Mouse (Mus musculus) adipocyte (in vitro differentiated cells): Measurements from ENCODE around the gene Usf3.

ENCODE experiments used
- DNase-seq: peaks from one replicate; pipeline ENCODE4 v3.0.0-alpha.2; 2016; ENCODE audit warnings: low spot score

Gene Usf3

GRCm38 (mm10) chr16:44173966-44174530 is 1.0 kb downstream of the Usf3 start:
- DNase-seq = peak; percentile 61

- DNase-seq = peak; percentile 39
Observed at GRCm38 (mm10) chr16:44175001-44175400, 2.0 kb downstream of the Usf3 start.

GRCm38 (mm10) chr16:44176511-44176910 is 3.5 kb downstream of the Usf3 start:
- no peak for DNase-seq

- DNase-seq = no peak
Observed at GRCm38 (mm10) chr16:44178555-44178954, 5.5 kb downstream of the Usf3 start.

- DNase-seq = no peak
Observed at GRCm38 (mm10) chr16:44182597-44182996, 9.6 kb downstream of the Usf3 start.

DNA sequence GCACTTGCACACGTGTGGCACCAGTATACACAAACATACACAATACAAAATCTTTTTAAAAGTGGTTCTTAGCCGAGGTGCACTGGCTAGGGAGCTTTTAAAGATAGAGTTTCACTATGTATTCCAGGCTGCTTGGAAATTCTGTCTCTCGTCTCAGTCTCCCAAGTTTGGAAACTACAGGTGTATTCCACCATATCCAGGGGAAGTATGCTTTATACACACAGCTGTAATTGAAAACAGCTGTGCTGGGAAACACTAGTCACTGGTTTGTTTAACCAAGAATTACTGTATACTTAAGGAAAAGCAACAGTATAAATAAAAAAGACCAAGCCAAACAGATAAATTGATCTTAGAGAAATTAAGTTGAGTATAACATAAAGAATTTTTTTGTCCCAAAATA is 11.7 kb downstream of the Usf3 start:
- no peak for DNase-seq

DNA sequence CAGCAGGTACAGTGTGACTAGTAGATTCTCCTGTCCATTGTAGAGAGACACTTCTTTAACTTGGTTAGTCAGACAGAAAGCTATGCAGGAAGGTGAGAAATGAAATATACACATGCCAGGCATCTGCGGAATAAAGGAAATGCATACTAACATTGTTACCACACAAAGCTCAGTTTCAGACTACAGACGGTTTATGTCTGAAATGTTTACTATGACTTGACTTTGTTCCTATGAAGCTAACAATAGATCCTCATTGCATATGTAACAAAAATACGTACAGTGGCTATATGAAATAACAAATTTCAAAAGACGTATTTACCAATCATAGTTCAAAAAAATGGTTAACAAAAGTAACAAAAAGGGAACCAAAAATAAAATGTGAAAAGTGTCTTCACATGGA is 14.1 kb downstream of the Usf3 start:
- no peak for DNase-seq

GRCm38 (mm10) chr16:44188766-44189165 is 15.7 kb downstream of the Usf3 start:
- no peak for DNase-seq

DNA sequence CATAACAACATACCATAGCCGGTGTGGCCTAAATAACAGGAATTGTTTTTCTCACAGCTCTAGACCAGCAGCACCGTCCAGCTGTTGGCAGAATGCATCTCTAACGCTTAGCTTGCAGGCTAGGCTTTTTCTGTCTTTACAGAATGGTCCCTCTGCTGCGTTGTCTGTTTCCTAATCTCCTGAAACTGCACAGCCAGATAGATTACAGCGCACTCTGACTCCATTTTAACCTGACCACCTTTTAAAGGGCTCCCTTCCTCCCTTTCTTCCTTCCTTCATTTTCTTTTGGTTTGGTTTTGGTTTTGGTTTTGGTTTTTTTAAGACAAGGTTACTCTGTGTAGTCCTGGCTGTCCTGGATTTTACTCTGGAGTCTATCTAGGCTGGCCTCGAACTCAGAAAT is 17.0 kb downstream of the Usf3 start:
- DNase-seq = no peak

- no peak for DNase-seq
Observed at GRCm38 (mm10) chr16:44190968-44191367, 17.9 kb downstream of the Usf3 start.

DNA sequence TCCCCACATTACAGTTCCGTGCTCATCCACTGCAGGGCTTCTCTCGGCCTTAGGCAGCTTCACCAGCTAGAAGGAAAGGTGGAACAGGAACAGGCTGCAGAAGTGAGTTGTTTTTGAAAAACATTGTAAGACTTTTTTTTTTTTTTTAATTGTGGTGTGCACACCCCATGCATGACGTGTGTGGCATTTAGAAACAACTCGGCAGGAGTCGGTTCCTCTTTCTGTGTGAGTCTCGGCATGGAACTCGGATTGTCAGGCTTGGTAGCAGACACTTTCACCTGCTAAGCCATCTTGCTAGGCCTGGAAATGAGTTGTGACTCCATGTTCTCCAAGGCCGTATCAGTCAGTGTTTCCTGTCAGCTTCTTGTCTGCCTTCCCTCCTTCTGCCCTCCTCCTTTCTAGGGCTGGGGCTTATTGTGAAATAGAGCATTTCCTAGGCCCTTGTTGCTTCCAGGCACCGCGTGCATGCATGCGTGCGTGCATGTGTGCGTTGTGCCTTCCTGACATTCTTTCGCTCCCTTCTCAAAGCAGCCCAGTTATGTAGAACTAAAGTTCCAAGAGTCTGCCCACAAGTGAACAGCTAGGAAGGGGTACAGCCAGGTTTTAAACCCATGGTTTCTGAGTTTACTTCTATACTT is 26.1 kb downstream of the Usf3 start:
- DNase-seq = no peak

- DNase-seq = no peak
Observed at GRCm38 (mm10) chr16:44200146-44200545, 27.1 kb downstream of the Usf3 start.

DNA sequence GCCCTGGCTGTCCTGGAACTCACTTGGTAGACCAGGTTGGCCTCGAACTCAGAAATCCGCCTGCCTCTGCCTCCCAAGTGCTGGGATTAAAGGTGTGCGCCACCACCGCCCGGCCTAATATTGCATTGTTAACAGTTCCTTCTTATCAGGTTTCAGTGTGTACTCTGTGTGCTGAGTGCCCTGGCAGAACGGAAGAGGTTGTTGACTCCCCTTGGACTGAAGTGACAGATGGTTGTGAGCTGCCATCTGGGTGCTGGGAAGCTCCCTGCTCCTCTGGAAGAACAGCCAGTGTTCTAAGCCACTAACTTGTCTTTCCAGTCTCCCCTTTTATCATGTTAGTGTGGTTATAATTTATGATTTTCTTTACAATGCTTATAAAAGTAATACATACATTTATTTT is 31.3 kb downstream of the Usf3 start:
- DNase-seq = no peak

- no peak for DNase-seq
Observed at GRCm38 (mm10) chr16:44205973-44206372, 32.9 kb downstream of the Usf3 start.

- DNase-seq = no peak
Observed at GRCm38 (mm10) chr16:44210156-44211053, 37.4 kb downstream of the Usf3 start.

GRCm38 (mm10) chr16:44211054-44211414 is 38.0 kb downstream of the Usf3 start:
- no peak for DNase-seq

- no peak for DNase-seq
Observed at GRCm38 (mm10) chr16:44212703-44213102, 39.7 kb downstream of the Usf3 start.

DNA sequence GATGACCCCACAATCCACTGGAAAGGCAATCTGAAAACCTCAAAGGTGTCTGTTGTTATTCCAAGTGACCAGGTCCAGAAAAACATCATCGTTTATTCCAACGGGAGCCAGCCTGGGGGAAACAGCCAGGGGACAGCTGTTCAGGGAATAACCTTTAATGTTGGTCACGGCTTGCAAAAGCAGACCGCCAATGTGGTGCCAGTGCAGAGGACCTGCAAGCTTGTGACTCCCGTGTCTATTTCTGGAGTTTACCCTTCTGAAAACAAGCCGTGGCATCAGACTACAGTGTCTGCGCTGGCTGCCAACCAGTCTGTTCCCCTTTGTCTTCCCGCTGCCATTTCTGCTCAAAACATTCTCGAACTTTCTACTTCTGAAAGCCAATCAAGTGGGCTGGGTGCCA is 42.5 kb downstream of the Usf3 start:
- no peak for DNase-seq

DNA sequence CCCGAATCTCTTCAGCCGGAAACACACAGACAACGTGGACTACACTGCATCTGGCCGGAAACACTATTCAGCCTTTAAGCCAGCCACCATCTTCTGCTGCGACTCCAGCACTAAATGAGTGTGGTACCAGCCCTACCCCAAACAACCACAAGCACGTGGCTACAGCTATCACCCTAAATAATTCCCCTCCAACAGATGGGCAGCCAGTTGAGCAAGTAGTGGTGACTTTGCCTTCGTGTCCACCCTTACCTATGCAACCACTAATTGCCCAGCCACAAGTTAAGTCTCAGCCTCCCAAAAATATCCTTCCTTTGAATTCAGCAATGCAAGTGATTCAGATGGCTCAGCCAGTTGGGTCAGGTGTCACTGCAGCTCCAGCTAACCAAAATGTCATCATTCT is 43.4 kb downstream of the Usf3 start:
- no peak for DNase-seq

GRCm38 (mm10) chr16:44221463-44221862 is 48.4 kb downstream of the Usf3 start:
- no peak for DNase-seq

DNA sequence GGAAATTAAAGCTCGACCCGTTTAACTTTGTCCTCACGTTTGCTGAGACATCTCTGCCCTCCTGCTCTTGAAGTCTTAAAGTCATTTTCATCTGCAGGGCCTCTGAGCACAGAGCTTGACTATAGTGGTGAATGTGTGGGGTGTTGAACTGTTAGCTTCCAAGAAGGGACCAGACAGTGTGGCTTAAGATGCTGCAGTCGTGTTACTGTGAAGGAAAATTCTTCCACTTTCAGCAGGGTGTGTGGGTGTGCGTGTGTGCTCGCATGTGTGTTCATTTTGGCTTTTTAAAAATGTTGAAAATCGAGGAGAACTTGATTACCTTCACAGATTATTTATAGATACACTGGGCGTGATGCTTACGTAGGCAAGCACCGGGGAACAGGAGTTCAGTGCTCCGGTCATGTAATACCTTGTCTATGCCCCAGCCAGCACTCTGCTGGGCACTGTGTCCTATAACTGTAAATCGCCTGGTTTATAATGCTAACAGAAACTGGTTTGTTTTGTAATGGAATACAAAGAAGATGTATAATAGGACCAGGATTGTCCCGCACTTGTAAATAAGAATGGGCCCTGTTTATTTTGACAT is 53.8 kb downstream of the Usf3 start:
- DNase-seq = no peak

DNA sequence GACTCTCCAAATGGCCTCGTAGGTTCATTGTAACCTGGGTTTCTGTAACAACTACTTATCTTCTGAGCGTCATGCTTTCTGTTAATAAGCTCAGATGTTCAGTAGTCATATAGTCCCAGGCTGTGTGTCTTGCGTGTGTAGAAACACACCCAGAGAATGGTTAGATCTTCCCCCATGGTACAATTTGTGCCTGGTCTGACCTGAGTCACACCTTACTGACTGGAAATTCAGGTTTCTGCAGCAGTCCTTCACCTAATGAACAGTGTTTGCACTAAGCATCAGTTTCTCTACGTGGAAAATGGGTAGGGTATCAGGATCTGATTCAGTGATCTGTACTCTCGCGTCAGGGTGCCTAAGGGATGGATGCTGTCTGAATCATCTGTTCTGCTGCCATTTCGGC is 60.0 kb downstream of the Usf3 start:
- DNase-seq = no peak

GRCm38 (mm10) chr16:44237836-44238235 is 64.8 kb downstream of the Usf3 start:
- DNase-seq = peak; percentile 15
